Mouse (Mus musculus): Measurements from ENCODE around the gene Gm10251. TPM values are rescaled to one million over a fixed set of nuclear protein-coding genes. Genes with fewer than 3 reads are reported as not detected.
"Not testable (repeated sequence)": the region's sequence is repeated elsewhere in the genome, so short reads cannot be mapped to it uniquely, and the experiment has no call there.

The Gm10251 gene
- polyA plus RNA-seq (2015; fragmentation: Nextera tagmentation; extraction: Ambion mirVana): not detected in 2 replicates

DNA sequence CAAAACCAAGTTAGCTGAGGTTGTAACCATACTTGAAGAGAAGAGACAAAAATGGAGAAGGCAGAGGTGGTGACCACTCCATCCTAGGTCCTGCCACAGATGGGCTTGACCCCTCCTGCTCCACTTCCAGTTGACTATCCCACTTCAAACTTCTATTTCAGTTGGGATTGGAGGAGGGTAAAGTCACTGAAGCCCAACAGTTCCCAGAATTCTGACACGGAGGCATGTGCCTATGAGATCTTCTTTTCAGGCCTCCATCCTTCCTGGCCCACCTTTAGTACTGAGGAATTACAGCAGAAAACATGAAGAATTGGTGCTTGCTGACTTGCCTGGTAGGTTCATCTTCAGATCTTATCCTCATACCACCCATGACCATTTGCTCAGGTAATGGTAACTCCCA is at the start of gene Gm10251:
Gene Gm10251 (minus strand): TSS at position 101 of the 400 bp plus-strand sequence.
- not testable (repeated sequence) for H3K9me3 ChIP-seq (replicated peaks); H3K27ac ChIP-seq (replicated peaks); ATAC-seq (ENCODE audit: insufficient read depth); H3K4me1 ChIP-seq (replicated peaks); H3K27me3 ChIP-seq; H3K36me3 ChIP-seq (replicated peaks); H3K4me2 ChIP-seq; H3K9ac ChIP-seq; H3K4me3 ChIP-seq (replicated peaks)
- no CpG with 5 or more reads among the region's 1 CpGs for WGBS (ENCODE audit: insufficient replicate concordance)

DNA sequence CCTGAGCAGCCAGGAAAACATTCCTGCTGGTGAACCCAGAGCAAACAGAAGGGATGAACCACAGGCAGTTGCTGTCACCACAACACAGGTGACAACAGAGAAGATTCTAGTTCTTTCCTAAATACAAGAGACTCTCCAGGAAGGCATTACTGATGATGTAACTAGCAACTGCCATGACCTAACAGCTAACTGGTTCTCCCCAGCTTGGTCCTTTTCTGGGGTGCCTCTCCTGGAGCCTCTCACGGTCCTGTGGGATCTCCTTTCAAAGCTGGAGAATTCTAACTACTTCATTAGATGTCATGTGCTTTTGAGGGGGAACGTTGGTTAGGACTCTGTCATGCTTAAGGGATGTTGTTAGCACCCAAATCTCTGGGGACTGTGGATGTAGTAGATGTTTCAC is 36.2 kb upstream of the Gm10251 start, which contains the start of gene Gm8050:
Gene Gm8050 (minus strand): TSS at position 101 of the 400 bp plus-strand sequence.
- not testable (repeated sequence) for H3K4me2 ChIP-seq; H3K4me1 ChIP-seq (replicated peaks); H3K27ac ChIP-seq (replicated peaks); H3K36me3 ChIP-seq (replicated peaks); H3K9me3 ChIP-seq (replicated peaks); H3K9ac ChIP-seq; ATAC-seq (ENCODE audit: insufficient read depth); H3K4me3 ChIP-seq (replicated peaks); H3K27me3 ChIP-seq
- WGBS (ENCODE audit: insufficient replicate concordance): 27% methylated on average over 1 of the region's 2 CpGs

DNA sequence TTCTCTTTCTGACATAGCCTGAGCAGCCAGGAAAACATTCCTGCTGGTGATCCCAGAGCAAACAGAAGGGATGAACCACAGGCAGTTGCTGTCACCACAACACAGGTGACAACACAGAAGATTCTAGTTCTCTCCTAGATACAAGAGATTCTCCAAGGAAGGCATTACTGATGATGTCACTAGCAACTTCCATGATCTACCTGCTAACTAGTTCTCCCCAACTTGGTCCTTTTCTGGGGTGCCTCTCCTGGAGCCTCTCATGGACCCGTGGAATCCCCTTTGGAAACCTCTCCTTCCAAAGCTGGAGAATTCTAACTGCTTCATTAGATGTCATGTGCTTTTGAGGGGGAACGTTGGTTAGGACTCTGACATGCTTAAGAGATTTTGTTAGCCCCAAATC is 61.7 kb downstream of the Gm10251 start, which contains the start of gene Gm3460:
Gene Gm3460 (minus strand): TSS at position 101 of the 400 bp plus-strand sequence.
- not testable (repeated sequence) for H3K9me3 ChIP-seq (replicated peaks); H3K4me2 ChIP-seq; H3K4me1 ChIP-seq (replicated peaks); H3K27ac ChIP-seq (replicated peaks); H3K9ac ChIP-seq; H3K36me3 ChIP-seq (replicated peaks); H3K27me3 ChIP-seq; H3K4me3 ChIP-seq (replicated peaks); ATAC-seq (ENCODE audit: insufficient read depth)
- whole genome bisulfite sequencing (ENCODE audit: insufficient replicate concordance): 29% methylated on average over 1 of the region's 2 CpGs

DNA sequence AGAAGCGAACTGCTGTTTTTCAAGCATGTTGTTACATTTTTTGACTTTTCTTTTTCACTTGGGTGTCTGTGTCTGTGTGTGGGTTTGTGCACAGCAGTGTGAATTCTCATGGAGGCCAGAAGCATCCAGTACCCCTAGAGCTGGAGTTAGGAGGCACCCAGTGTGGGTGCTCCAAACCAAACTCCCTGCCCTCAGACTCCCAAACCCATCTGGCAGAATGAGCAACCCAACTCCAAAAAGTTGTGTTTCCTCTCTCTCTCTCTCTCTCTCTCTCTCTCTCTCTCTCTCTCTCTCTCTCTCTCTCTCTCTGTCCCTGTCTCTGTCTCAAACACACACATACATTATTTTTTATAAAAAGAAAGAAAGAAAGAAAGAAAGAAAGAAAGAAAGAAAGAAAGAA is 77.5 kb downstream of the Gm10251 start:
- H3K4me2 ChIP-seq; H3K9me3 ChIP-seq (replicated peaks); H3K9ac ChIP-seq; H3K36me3 ChIP-seq (replicated peaks); H3K4me1 ChIP-seq (replicated peaks); H3K27me3 ChIP-seq; H3K27ac ChIP-seq (replicated peaks); H3K4me3 ChIP-seq (replicated peaks); ATAC-seq (ENCODE audit: insufficient read depth): not testable (repeated sequence)
- WGBS (ENCODE audit: insufficient replicate concordance): no CpG with 5 or more reads among the region's 1 CpGs

DNA sequence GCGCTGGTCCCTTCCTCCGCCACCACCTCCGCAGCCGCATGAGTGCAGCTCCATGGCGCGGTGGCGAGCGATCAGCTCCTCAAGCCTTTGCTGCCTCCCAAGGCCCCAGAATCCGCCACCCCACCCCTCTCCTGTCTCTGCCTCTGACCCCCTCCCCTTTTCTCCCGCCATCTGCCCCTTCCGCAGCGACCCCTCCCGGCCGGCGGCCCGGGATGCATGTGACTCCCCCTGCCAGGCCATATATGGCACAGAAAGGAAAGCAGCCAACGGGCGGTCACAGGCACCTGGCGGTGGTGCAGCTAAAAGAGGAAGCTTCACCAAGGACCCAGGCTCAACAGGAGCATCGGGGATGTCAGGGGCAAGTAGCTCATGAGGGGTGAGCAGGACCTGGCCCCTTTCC is 79.0 kb downstream of the Gm10251 start:
- not testable (repeated sequence) for H3K4me3 ChIP-seq (replicated peaks); H3K4me1 ChIP-seq (replicated peaks); H3K9ac ChIP-seq; ATAC-seq (ENCODE audit: insufficient read depth); H3K27me3 ChIP-seq; H3K9me3 ChIP-seq (replicated peaks); H3K36me3 ChIP-seq (replicated peaks); H3K27ac ChIP-seq (replicated peaks)
- peak overlapping the region; percentile 20; the same call in 1 of the 2 replicates for H3K4me2 ChIP-seq
- 0% methylated on average over 19 of the region's 20 CpGs for WGBS (ENCODE audit: insufficient replicate concordance)

DNA sequence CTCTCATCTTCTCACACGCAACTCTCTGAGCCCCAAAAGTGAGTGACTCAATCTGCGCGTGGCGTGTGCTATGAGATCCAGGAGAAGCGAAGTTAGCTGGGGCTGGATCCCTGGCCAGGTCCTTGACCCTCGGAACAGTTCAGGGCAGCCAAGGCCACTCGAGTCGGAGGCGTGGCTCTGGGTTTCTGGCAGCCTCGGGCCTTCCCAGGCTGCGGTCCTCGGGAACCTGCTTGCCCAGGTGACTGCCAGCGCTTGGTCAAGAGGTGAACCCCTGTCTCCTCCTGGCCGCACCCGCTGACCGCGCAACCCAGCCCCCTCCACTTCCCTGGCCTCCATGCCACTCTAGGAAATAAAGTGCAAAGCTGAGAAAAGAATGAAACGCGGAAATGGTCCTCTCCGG is 79.4 kb downstream of the Gm10251 start:
- H3K9me3 ChIP-seq (replicated peaks); ATAC-seq (ENCODE audit: insufficient read depth); H3K27ac ChIP-seq (replicated peaks); H3K4me3 ChIP-seq (replicated peaks); H3K36me3 ChIP-seq (replicated peaks); H3K27me3 ChIP-seq; H3K4me1 ChIP-seq (replicated peaks); H3K9ac ChIP-seq: not testable (repeated sequence)
- peak overlapping the region; percentile 20; the same call in 1 of the 2 replicates for H3K4me2 ChIP-seq
- 5% methylated on average over 17 of the region's 20 CpGs for WGBS (ENCODE audit: insufficient replicate concordance)

DNA sequence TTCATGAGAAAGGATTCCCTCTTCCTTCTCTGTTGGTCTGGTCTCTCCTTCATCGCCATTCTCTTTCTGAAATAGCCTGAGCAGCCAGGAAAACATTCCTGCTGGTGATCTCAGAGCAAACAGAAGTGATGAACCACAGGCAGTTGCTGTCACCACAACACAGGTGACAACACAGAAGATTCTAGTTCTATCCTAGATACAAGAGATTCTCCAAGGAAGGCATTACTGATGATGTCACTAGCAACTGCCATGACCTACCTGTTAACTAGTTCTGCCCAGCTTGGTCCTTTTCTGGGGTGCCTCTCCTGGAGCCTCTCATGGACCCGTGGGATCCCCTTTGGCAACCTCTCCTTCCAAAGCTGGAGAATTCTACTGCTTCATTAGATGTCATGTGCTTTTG is 93.5 kb downstream of the Gm10251 start, which contains the start of gene Gm3629:
Gene Gm3629 (minus strand): TSS at position 101 of the 400 bp plus-strand sequence.
- ATAC-seq (ENCODE audit: insufficient read depth): not testable (repeated sequence)

More for the DNA sequence above, 93.5 kb downstream of the Gm10251 start, which contains the start of gene Gm3629:
- H3K27ac ChIP-seq (replicated peaks); H3K9me3 ChIP-seq (replicated peaks); H3K27me3 ChIP-seq; H3K4me2 ChIP-seq; H3K4me1 ChIP-seq (replicated peaks); H3K4me3 ChIP-seq (replicated peaks); H3K36me3 ChIP-seq (replicated peaks); H3K9ac ChIP-seq: not testable (repeated sequence)
- 7% methylated on average over 1 of the region's 2 CpGs for WGBS (ENCODE audit: insufficient replicate concordance)

Other genes starting within 250 kb of the Gm10251 start
- not detected in 2 replicates for gene Gm3594, start 239.6 kb downstream of the Gm10251 start, polyA plus RNA-seq (2015; fragmentation: Nextera tagmentation; extraction: Ambion mirVana)
- gene Gm8356, start 146.9 kb downstream of the Gm10251 start, polyA plus RNA-seq (2015; fragmentation: Nextera tagmentation; extraction: Ambion mirVana): not detected in 2 replicates
- gene Gm3629, start 93.6 kb downstream of the Gm10251 start, polyA plus RNA-seq (2015; fragmentation: Nextera tagmentation; extraction: Ambion mirVana): not detected in 2 replicates
- not detected in 2 replicates for gene Gm3460, start 61.8 kb downstream of the Gm10251 start, polyA plus RNA-seq (2015; fragmentation: Nextera tagmentation; extraction: Ambion mirVana)
- not detected in 2 replicates for gene Gm8050, start 36.1 kb upstream of the Gm10251 start, polyA plus RNA-seq (2015; fragmentation: Nextera tagmentation; extraction: Ambion mirVana)
- gene Gm3636, start 58.2 kb upstream of the Gm10251 start, polyA plus RNA-seq (2015; fragmentation: Nextera tagmentation; extraction: Ambion mirVana): 0.05 and 0.18 TPM in 2 replicates
- gene Gm8362, start 90.2 kb upstream of the Gm10251 start, polyA plus RNA-seq (2015; fragmentation: Nextera tagmentation; extraction: Ambion mirVana): not detected in 2 replicates
- not detected in 2 replicates for gene Gm3642, start 156.1 kb upstream of the Gm10251 start, polyA plus RNA-seq (2015; fragmentation: Nextera tagmentation; extraction: Ambion mirVana)
- not detected in 2 replicates for gene Gm3667, start 205.8 kb upstream of the Gm10251 start, polyA plus RNA-seq (2015; fragmentation: Nextera tagmentation; extraction: Ambion mirVana)